Mouse (Mus musculus): ENCODE results near the gene Igfbp3. TPM values are rescaled to one million over a fixed set of nuclear protein-coding genes. Genes with fewer than 3 reads are reported as not detected.

Gene Igfbp3
- polyA plus RNA-seq, 1 experiment, result 1.8 TPM

DNA sequence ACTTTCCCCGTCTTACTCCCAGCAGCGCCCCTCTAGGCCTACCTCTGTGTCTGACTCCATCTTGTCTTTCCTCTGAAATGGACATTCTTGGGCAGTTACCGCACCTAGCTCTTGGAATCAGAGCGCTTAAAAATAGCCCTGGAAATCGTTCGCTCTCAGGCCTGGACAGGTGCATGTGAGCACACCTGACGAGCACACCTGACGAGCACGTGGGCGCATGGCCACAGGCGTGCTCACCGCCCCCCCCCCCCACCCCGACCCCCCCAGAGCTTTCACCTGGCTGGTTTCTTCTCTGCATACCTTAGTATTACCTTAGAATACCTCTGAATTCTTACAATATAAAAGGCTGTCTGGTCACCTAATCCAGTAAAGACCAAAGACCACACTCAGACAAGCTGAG is 25.3 kb downstream of the Igfbp3 start, which contains the start of gene Gm11985:
Gene Gm11985 (minus strand): TSS at position 101 of the 400 bp plus-strand sequence.
- no peak for TF ChIP-seq CTCF (IDR thresholded peaks at IDR 0.05; ENCODE audit: control insufficient read depth, insufficient read depth, insufficient replicate concordance, low read depth, low read length)
- Histone ChIP-seq H3K36me3 (ENCODE audit: control insufficient read depth, insufficient read depth, low read length) (no peaks in the 10 kb centered on the region), H3K4me3 (ENCODE audit: control insufficient read depth, low read depth, low read length) (no peak within 1 kb of the TSS), H3K27ac (ENCODE audit: control insufficient read depth, insufficient read depth, low read depth, low read length) (no peak within 1 kb of the TSS), H3K4me1 (ENCODE audit: control insufficient read depth, insufficient read depth, low read length) (0 out of 2 replicates have a peak, but pooled peaks cover 2% of the 10 kb centered on the region), H3K27me3 (ENCODE audit: control insufficient read depth, insufficient read depth, low read length) (no peaks in the 10 kb centered on the region)

DNA sequence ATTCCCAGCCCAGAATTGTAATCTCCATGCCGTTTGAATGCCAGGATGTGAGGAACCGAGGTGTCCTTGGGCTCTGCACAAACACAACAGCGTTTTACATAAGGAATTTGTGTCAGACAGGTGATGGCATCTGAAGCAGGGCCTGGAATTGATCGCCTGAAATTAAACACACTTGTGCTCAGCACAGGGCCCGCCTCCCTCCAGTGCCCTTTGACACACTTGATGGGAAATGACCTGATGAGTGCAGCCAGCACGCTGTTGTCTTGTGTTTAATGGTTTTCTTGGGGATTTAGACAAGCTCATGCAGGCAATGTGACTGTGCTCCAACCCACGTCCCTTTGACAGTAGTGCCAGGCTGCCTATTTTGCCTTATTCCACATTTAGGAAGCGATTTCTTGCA is 26.3 kb downstream of the Igfbp3 start:
- H3K4me1 ChIP-seq (ENCODE audit: control insufficient read depth, insufficient read depth, low read length), result 0 out of 2 replicates have a peak, but pooled peaks cover 2% of the 10 kb centered on the region
- no peaks in the 10 kb centered on the region for H3K27me3 ChIP-seq (ENCODE audit: control insufficient read depth, insufficient read depth, low read length)
- H3K27ac ChIP-seq (ENCODE audit: control insufficient read depth, insufficient read depth, low read depth, low read length), result no peak overlapping the region
- no peaks in the 10 kb centered on the region for H3K36me3 ChIP-seq (ENCODE audit: control insufficient read depth, insufficient read depth, low read length)
- TF ChIP-seq POLR2A (IDR thresholded peaks at IDR 0.05; ENCODE audit: control insufficient read depth, low read depth, low read length) (no peak), CTCF (IDR thresholded peaks at IDR 0.05; ENCODE audit: control insufficient read depth, insufficient read depth, insufficient replicate concordance, low read depth, low read length) (no peak)
- no peak overlapping the region for H3K4me3 ChIP-seq (ENCODE audit: control insufficient read depth, low read depth, low read length)

DNA sequence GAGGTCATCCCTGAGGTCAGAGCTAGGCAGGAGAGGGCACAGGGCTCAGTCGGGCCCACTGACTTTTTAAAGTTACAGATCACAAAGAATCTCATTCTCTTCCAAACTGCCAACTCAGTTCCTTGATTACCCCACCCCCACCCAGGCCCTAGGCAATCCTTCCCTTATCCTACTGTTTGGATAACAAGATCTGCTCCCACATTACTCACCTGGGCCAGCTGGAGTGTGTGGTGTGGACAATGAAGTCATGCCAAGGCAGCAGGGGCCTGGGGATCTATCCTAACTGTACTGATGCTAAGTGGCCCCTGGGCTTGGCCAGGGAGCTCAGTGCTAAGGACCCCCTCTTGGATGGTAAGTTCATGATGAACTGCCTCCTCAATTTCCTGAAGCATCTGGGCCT is 29.3 kb downstream of the Igfbp3 start:
- no peaks in the 10 kb centered on the region for H3K27me3 ChIP-seq (ENCODE audit: control insufficient read depth, insufficient read depth, low read length)
- TF ChIP-seq POLR2A (IDR thresholded peaks at IDR 0.05; ENCODE audit: control insufficient read depth, low read depth, low read length) (no peak), CTCF (IDR thresholded peaks at IDR 0.05; ENCODE audit: control insufficient read depth, insufficient read depth, insufficient replicate concordance, low read depth, low read length) (no peak)
- H3K27ac ChIP-seq (ENCODE audit: control insufficient read depth, insufficient read depth, low read depth, low read length), result no peak overlapping the region
- H3K4me3 ChIP-seq (ENCODE audit: control insufficient read depth, low read depth, low read length), result no peak overlapping the region
- H3K36me3 ChIP-seq (ENCODE audit: control insufficient read depth, insufficient read depth, low read length), result no peaks in the 10 kb centered on the region
- H3K4me1 ChIP-seq (ENCODE audit: control insufficient read depth, insufficient read depth, low read length), result 0 out of 2 replicates have a peak, but pooled peaks cover 2% of the 10 kb centered on the region

DNA sequence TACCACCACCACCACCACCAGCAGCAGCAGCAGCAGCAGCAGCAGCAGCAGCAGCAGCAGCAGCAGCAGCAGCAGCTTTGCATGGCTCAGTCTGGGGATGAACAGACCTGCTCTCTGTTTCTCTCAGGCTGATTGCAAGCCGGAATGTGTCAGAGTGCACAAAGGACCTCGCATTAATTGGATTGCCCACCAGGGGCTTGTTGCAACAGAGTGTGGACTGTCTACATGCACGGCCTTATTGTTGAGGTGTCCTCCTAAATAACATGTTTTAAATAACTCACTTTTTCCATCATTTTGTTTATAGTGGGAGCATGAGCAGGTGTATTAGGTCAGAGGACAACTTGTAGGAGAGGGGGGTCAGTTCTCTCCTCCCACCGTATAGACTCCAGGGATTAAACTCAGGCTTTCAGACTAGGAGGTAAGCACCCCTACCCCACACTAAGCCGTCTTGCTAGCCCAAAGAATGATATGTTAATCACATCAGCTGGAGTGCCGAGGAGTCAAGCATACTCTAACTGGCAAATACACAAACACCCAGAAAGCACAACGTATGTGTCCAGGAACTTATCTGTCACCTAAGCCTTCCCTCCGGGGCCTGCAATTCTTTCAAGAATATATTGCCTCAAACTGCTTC is 31.2 kb downstream of the Igfbp3 start:
- no peaks in the 10 kb centered on the region for H3K36me3 ChIP-seq (ENCODE audit: control insufficient read depth, insufficient read depth, low read length)
- no peak for TF ChIP-seq POLR2A (IDR thresholded peaks at IDR 0.05; ENCODE audit: control insufficient read depth, low read depth, low read length)
- no peak for TF ChIP-seq CTCF (IDR thresholded peaks at IDR 0.05; ENCODE audit: control insufficient read depth, insufficient read depth, insufficient replicate concordance, low read depth, low read length)
- H3K27ac ChIP-seq (ENCODE audit: control insufficient read depth, insufficient read depth, low read depth, low read length), result no peak overlapping the region
- H3K4me1 ChIP-seq (ENCODE audit: control insufficient read depth, insufficient read depth, low read length), result no peaks in the 10 kb centered on the region
- no peaks in the 10 kb centered on the region for H3K27me3 ChIP-seq (ENCODE audit: control insufficient read depth, insufficient read depth, low read length)
- no peak overlapping the region for H3K4me3 ChIP-seq (ENCODE audit: control insufficient read depth, low read depth, low read length)

DNA sequence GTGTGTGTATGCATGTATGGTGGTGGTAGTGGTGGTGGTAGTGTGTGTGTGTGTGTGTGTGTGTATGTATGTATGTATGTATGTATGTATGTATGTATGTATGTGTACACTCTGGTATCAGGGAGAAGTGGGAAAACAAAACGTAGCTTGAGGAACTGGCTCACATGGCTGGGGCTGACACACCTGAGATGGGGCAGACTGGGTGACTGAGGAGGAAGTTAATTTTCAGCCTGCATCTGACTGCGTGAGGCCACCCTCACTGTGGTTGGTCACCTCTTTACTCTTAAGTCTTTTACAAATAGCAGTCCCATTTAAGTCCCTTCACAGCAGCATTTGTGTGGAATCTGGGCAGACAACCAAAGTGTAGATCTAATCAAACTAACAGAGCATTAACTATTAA is 34.4 kb downstream of the Igfbp3 start:
- Histone ChIP-seq H3K4me1 (ENCODE audit: control insufficient read depth, insufficient read depth, low read length) (no peaks in the 10 kb centered on the region), H3K4me3 (ENCODE audit: control insufficient read depth, low read depth, low read length) (no peak overlapping the region), H3K27me3 (ENCODE audit: control insufficient read depth, insufficient read depth, low read length) (no peaks in the 10 kb centered on the region), H3K27ac (ENCODE audit: control insufficient read depth, insufficient read depth, low read depth, low read length) (no peak overlapping the region), H3K36me3 (ENCODE audit: control insufficient read depth, insufficient read depth, low read length) (no peaks in the 10 kb centered on the region)
- TF ChIP-seq POLR2A (IDR thresholded peaks at IDR 0.05; ENCODE audit: control insufficient read depth, low read depth, low read length), result no peak
- TF ChIP-seq CTCF (IDR thresholded peaks at IDR 0.05; ENCODE audit: control insufficient read depth, insufficient read depth, insufficient replicate concordance, low read depth, low read length), result no peak

DNA sequence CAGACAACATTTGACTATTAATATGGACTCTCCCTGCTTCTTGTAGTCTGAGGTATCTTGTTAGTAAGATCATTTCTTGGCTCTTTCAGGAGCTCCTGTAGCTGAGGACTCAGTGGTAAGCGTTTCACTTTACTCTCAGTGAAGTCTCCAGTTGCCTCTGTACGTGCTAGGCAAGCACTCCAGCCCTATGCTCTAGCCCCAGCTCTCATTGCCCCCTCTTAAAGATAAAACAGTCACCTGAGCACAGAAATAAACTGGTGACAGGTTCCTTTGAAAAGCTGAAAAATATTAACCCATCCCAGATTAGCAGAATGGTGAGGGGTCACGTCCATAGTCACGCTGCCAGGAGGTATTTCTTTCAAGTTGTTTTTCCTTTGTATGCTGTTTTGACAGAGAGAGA is 35.0 kb downstream of the Igfbp3 start:
- no peak overlapping the region for H3K27ac ChIP-seq (ENCODE audit: control insufficient read depth, insufficient read depth, low read depth, low read length)
- H3K36me3 ChIP-seq (ENCODE audit: control insufficient read depth, insufficient read depth, low read length), result no peaks in the 10 kb centered on the region
- H3K27me3 ChIP-seq (ENCODE audit: control insufficient read depth, insufficient read depth, low read length), result no peaks in the 10 kb centered on the region
- no peak for TF ChIP-seq CTCF (IDR thresholded peaks at IDR 0.05; ENCODE audit: control insufficient read depth, insufficient read depth, insufficient replicate concordance, low read depth, low read length)
- no peak for TF ChIP-seq POLR2A (IDR thresholded peaks at IDR 0.05; ENCODE audit: control insufficient read depth, low read depth, low read length)
- no peak overlapping the region for H3K4me3 ChIP-seq (ENCODE audit: control insufficient read depth, low read depth, low read length)
- H3K4me1 ChIP-seq (ENCODE audit: control insufficient read depth, insufficient read depth, low read length), result no peaks in the 10 kb centered on the region

DNA sequence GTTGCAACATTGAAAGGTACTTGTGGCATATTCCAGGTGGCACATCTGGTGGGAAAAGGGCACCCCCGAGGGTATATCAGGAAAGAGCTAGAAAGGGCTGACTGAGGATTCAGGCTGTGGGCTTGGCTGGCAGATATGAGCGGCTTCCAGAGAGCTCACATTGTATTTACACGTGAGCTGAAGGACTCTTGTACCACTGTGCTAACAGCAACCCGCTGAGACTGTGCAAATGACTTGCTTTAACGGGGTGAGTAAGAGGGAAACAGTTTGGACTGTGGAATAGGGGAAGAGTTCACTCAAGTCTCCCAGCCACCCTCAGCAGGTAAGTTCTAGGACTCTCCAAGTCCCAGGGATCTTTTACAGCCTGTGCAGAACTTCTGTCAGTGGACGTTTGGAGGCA is 40.1 kb downstream of the Igfbp3 start:
- H3K27me3 ChIP-seq (ENCODE audit: control insufficient read depth, insufficient read depth, low read length), result no peaks in the 10 kb centered on the region
- TF ChIP-seq POLR2A (IDR thresholded peaks at IDR 0.05; ENCODE audit: control insufficient read depth, low read depth, low read length) (no peak), CTCF (IDR thresholded peaks at IDR 0.05; ENCODE audit: control insufficient read depth, insufficient read depth, insufficient replicate concordance, low read depth, low read length) (no peak)
- H3K27ac ChIP-seq (ENCODE audit: control insufficient read depth, insufficient read depth, low read depth, low read length), result no peak overlapping the region
- no peak overlapping the region for H3K4me3 ChIP-seq (ENCODE audit: control insufficient read depth, low read depth, low read length)
- no peaks in the 10 kb centered on the region for H3K36me3 ChIP-seq (ENCODE audit: control insufficient read depth, insufficient read depth, low read length)
- H3K4me1 ChIP-seq (ENCODE audit: control insufficient read depth, insufficient read depth, low read length), result no peaks in the 10 kb centered on the region
